ENCODE assay signal across 32 mouse cellular contexts in genomic region chr2:147715791-147716190, GRCm38 (mm10).
"Had no signal": no experiment of that assay in that cellular context is flagged by ENCODE, and none has a peak within 500 bp of the region (broad histone marks: within the 10 kb centered on the region; RNA-seq: fewer than 3 reads in every experiment).

No protein-coding gene starts in this region.

- H3K9me3 ChIP-seq: limb, embryonic 10.5 days; limb, embryonic 12.5 days; limb, embryonic 13.5 days; limb, embryonic 15.5 days; liver, embryonic 12.5 days; liver, embryonic 13.5 days; liver, embryonic 15.5 days; lung, embryonic 15.5 days; megakaryocyte, embryonic 14.5 days; midbrain, embryonic 10.5 days; midbrain, embryonic 12.5 days; midbrain, embryonic 13.5 days; midbrain, embryonic 15.5 days; neural tube, embryonic 12.5 days had no signal

- DNase-seq: left cerebral cortex, postnatal 4 days; liver; liver, embryonic 13.5 days; liver, postnatal 0 days; lung, adult 18-20 months; lung, adult 2 months; lung, embryonic 14.5 days; lung, postnatal 10 days; lung, postnatal 14 days; lung, postnatal 36 days; lung, postnatal 4 days; midbrain, embryonic 14.5 days had no signal

- H3K9ac ChIP-seq: limb, embryonic 12.5 days; limb, embryonic 13.5 days; limb, embryonic 15.5 days; liver, embryonic 12.5 days; liver, embryonic 13.5 days; liver, embryonic 14.5 days; liver, embryonic 15.5 days; liver, postnatal 0 days; lung, embryonic 14.5 days; lung, embryonic 15.5 days; midbrain, embryonic 12.5 days; midbrain, embryonic 13.5 days; midbrain, embryonic 15.5 days; neural tube, embryonic 12.5 days had no signal

- H3K27me3 ChIP-seq: liver, embryonic 12.5 days; liver, embryonic 13.5 days; liver, embryonic 15.5 days; lung, embryonic 15.5 days; megakaryocyte, embryonic 14.5 days; midbrain, embryonic 12.5 days; midbrain, embryonic 15.5 days; neural tube, embryonic 12.5 days had no signal

- H3K36me3 ChIP-seq: limb, embryonic 10.5 days; limb, embryonic 12.5 days; limb, embryonic 13.5 days; limb, embryonic 15.5 days; liver, embryonic 12.5 days; liver, embryonic 13.5 days; liver, embryonic 15.5 days; lung, embryonic 15.5 days; midbrain, embryonic 10.5 days; midbrain, embryonic 12.5 days; midbrain, embryonic 13.5 days; midbrain, embryonic 15.5 days; neural tube, embryonic 12.5 days had no signal

- H3K27ac ChIP-seq: limb, embryonic 10.5 days; limb, embryonic 12.5 days; limb, embryonic 13.5 days; limb, embryonic 15.5 days; liver, embryonic 12.5 days; liver, embryonic 13.5 days; liver, embryonic 14.5 days; liver, embryonic 15.5 days; lung, embryonic 15.5 days; macrophage; midbrain, embryonic 10.5 days; midbrain, embryonic 12.5 days; midbrain, embryonic 13.5 days; midbrain, embryonic 15.5 days; neural tube, embryonic 12.5 days had no signal

- ATAC-seq: liver, embryonic 12.5 days; liver, postnatal 0 days; lung, postnatal 0 days; midbrain, embryonic 13.5 days; midbrain, embryonic 15.5 days; midbrain, embryonic 16.5 days had no signal

- H3K4me3 ChIP-seq: limb, embryonic 10.5 days; limb, embryonic 12.5 days; limb, embryonic 13.5 days; limb, embryonic 15.5 days; liver, embryonic 12.5 days; liver, embryonic 13.5 days; liver, embryonic 15.5 days; lung, embryonic 15.5 days; megakaryocyte, embryonic 14.5 days; midbrain, embryonic 10.5 days; midbrain, embryonic 12.5 days; midbrain, embryonic 13.5 days; midbrain, embryonic 15.5 days; myocyte; neural tube, embryonic 12.5 days had no signal

- H3K4me2 ChIP-seq: limb, embryonic 12.5 days; limb, embryonic 13.5 days; limb, embryonic 15.5 days; liver, embryonic 11.5 days; liver, embryonic 12.5 days; liver, embryonic 13.5 days; liver, embryonic 15.5 days; lung, embryonic 14.5 days; lung, embryonic 15.5 days; midbrain, embryonic 11.5 days; midbrain, embryonic 12.5 days; midbrain, embryonic 13.5 days; midbrain, embryonic 15.5 days; neural tube, embryonic 12.5 days had no signal

- H3K4me1 ChIP-seq: liver, embryonic 12.5 days; liver, embryonic 13.5 days; liver, embryonic 15.5 days; megakaryocyte, embryonic 14.5 days; midbrain, embryonic 10.5 days; midbrain, embryonic 12.5 days; midbrain, embryonic 13.5 days; midbrain, embryonic 15.5 days; neural tube, embryonic 12.5 days had no signal
